Mouse (Mus musculus): Measurements from ENCODE around the gene Cald1. TPM values are rescaled to one million over a fixed set of nuclear protein-coding genes. Genes with fewer than 3 reads are reported as not detected.

Gene Cald1
- polyA plus RNA-seq, 1 experiment: 93.3 TPM

- no peak for TF ChIP-seq POLR2A (IDR thresholded peaks at IDR 0.05; ENCODE audit: borderline replicate concordance, control insufficient read depth, low read depth, low read length)
- no peak for TF ChIP-seq CTCF (IDR thresholded peaks at IDR 0.05; ENCODE audit: control insufficient read depth, insufficient read depth, low read length)
- Histone ChIP-seq H3K27ac (ENCODE audit: control insufficient read depth, insufficient read depth, low read depth, low read length, poor library complexity) (no peak overlapping the region), H3K4me1 (ENCODE audit: control insufficient read depth, insufficient read depth, low read length) (no peaks in the 10 kb centered on the region), H3K4me3 (replicated peaks; ENCODE audit: control insufficient read depth, low read depth, low read length) (no peak overlapping the region)
- 15% methylated on average over 2 of the region's 2 CpGs for WGBS
Measured at GRCm38 (mm10) chr6:34638667-34639066, 40.4 kb downstream of the Cald1 start.

DNA sequence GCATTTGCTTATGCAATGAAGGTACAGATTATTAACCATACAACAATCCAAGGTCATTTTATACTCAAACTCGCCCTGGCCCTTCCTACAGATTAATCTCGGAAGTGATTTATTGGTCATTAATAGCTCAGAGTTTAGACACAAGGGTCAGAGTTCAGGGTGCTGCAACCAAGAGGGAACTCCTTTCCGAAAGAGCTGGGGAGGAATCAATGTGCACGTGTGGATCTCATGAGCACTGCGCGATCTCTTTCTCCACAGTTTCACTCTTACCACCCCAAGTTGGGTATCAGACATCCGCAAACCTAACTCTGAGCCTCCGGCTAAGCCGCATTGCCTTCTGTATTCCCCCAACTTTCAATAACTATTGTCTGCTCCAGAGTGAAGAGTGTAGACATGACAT lies 41.9 kb downstream of the Cald1 start:
- 89% methylated on average over 9 of the region's 9 CpGs for WGBS
- H3K27ac ChIP-seq (ENCODE audit: control insufficient read depth, insufficient read depth, low read depth, low read length, poor library complexity): no peak overlapping the region
- no peaks in the 10 kb centered on the region for H3K4me1 ChIP-seq (ENCODE audit: control insufficient read depth, insufficient read depth, low read length)
- no peak for TF ChIP-seq CTCF (IDR thresholded peaks at IDR 0.05; ENCODE audit: control insufficient read depth, insufficient read depth, low read length)
- TF ChIP-seq POLR2A (IDR thresholded peaks at IDR 0.05; ENCODE audit: borderline replicate concordance, control insufficient read depth, low read depth, low read length): no peak
- H3K4me3 ChIP-seq (replicated peaks; ENCODE audit: control insufficient read depth, low read depth, low read length): no peak overlapping the region

- TF ChIP-seq POLR2A (IDR thresholded peaks at IDR 0.05; ENCODE audit: borderline replicate concordance, control insufficient read depth, low read depth, low read length) (no peak), CTCF (IDR thresholded peaks at IDR 0.05; ENCODE audit: control insufficient read depth, insufficient read depth, low read length) (no peak)
Measured at GRCm38 (mm10) chr6:34641081-34641480, 42.8 kb downstream of the Cald1 start.

DNA sequence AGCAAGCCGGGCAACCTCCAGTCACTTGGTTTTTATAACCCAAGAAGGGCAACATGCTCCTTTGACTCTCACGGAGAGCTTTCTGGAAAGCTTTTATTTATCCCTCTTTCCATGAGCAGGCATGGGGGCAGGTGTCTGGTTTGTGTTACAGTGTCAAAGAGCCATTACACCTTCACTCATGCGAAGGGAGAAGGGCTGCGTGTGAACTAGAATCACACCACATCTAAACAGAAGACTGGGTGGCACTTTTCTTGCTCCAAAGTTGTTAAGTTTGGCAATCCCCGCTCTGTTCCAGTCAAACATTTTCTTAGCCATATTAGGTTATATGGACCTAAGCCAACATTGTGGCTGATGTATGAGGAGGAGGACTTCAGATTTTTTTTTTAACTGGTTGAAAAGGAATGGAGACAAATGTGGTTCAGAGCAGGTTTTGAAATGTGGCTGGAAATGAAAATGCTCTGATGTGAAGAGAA lies 43.8 kb downstream of the Cald1 start:
- no peak for TF ChIP-seq CTCF (IDR thresholded peaks at IDR 0.05; ENCODE audit: control insufficient read depth, insufficient read depth, low read length)
- TF ChIP-seq POLR2A (IDR thresholded peaks at IDR 0.05; ENCODE audit: borderline replicate concordance, control insufficient read depth, low read depth, low read length): no peak
- 90% methylated on average over 5 of the region's 5 CpGs for WGBS
- Histone ChIP-seq H3K27ac (ENCODE audit: control insufficient read depth, insufficient read depth, low read depth, low read length, poor library complexity) (no peak overlapping the region), H3K4me3 (replicated peaks; ENCODE audit: control insufficient read depth, low read depth, low read length) (no peak overlapping the region), H3K4me1 (ENCODE audit: control insufficient read depth, insufficient read depth, low read length) (no peaks in the 10 kb centered on the region)

More at GRCm38 (mm10) chr6:34641081-34641480, 42.8 kb downstream of the Cald1 start:
- no peak overlapping the region for H3K4me3 ChIP-seq (replicated peaks; ENCODE audit: control insufficient read depth, low read depth, low read length)
- no peaks in the 10 kb centered on the region for H3K4me1 ChIP-seq (ENCODE audit: control insufficient read depth, insufficient read depth, low read length)
- H3K27ac ChIP-seq (ENCODE audit: control insufficient read depth, insufficient read depth, low read depth, low read length, poor library complexity): no peak overlapping the region

DNA sequence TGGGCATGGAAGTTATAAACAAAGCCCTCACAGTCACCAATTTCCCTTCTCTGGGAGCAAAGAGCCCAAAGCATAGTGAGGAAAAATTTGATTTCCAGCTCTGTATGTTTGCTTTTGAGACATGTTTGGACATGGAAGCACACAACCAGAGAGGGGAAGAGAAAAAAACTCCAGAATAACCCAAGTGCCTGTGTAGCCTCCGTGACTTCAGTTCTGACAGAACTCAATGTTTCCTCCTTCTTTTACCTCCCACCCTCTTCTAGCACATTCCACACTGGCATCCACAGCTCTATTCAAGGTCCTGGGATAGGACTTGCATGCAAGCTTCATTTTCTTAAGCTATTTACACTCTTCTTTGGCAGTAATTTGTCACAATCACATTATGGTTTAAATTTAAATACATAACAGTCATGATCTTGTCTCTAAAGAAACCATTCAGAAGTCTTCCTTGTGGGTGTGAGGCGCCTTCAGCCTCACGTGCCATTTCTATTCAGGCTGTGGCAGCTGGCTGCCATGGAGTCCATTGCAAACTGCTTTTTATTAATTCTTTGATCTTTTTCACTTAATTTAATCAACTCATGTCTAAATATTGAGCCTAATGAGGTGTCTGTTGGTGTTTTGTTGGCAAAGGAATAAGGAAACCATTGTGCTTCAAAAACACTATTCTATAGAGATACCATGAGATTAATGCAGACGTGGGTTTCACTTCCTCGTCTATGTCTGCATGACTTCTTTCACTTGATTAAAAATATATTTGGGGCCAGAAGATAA lies 49.9 kb downstream of the Cald1 start:
- 60% methylated on average over 5 of the region's 5 CpGs for WGBS
- Histone ChIP-seq H3K27ac (ENCODE audit: control insufficient read depth, insufficient read depth, low read depth, low read length, poor library complexity) (no peak overlapping the region), H3K4me3 (replicated peaks; ENCODE audit: control insufficient read depth, low read depth, low read length) (no peak overlapping the region), H3K4me1 (ENCODE audit: control insufficient read depth, insufficient read depth, low read length) (no peaks in the 10 kb centered on the region)
- TF ChIP-seq CTCF (IDR thresholded peaks at IDR 0.05; ENCODE audit: control insufficient read depth, insufficient read depth, low read length): no peak
- no peak for TF ChIP-seq POLR2A (IDR thresholded peaks at IDR 0.05; ENCODE audit: borderline replicate concordance, control insufficient read depth, low read depth, low read length)

DNA sequence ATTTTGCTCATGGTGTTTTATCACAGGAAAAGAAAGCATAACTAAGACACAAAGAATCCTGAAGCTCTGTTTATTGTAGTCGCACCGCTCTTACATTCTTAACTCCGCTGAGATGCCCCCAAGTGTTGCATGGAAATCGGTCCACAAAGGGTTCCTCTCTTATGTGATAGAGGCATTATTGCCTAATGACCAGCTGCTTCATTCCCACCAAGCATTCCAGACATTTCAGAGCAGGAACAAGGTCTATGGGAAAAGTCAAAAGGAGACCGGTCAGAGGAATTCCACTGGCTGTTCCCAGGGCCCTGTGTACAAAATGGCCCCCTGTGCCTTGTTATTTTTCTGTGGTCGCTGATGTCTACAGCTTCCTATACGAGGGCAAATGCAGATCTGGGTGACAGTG lies 53.0 kb downstream of the Cald1 start:
- no peak for TF ChIP-seq POLR2A (IDR thresholded peaks at IDR 0.05; ENCODE audit: borderline replicate concordance, control insufficient read depth, low read depth, low read length)
- TF ChIP-seq CTCF (IDR thresholded peaks at IDR 0.05; ENCODE audit: control insufficient read depth, insufficient read depth, low read length): no peak
- H3K4me3 ChIP-seq (replicated peaks; ENCODE audit: control insufficient read depth, low read depth, low read length): no peak overlapping the region
- H3K4me1 ChIP-seq (ENCODE audit: control insufficient read depth, insufficient read depth, low read length): no peaks in the 10 kb centered on the region
- H3K27ac ChIP-seq (ENCODE audit: control insufficient read depth, insufficient read depth, low read depth, low read length, poor library complexity): no peak overlapping the region
- 81% methylated on average over 7 of the region's 7 CpGs for WGBS

DNA sequence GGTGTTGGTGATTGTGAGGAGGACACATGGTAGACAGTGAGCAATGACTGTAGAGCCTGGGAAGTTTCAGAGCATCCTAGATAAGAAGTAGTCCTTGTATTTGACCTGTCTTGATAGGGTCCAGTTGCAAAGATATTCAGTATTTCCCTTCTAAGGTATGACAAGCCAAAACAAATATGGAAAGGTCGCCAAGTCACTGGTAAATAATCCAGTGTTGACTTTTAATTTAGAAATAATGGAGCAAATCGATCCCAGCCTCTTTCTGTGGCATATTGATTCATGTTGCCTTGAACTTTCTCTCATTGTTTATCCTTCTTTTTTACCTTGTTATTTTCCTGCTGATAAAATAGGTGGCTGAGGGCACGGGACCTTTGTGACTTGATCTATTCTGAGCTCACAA lies 57.4 kb downstream of the Cald1 start:
- TF ChIP-seq CTCF (IDR thresholded peaks at IDR 0.05; ENCODE audit: control insufficient read depth, insufficient read depth, low read length) (no peak), POLR2A (IDR thresholded peaks at IDR 0.05; ENCODE audit: borderline replicate concordance, control insufficient read depth, low read depth, low read length) (no peak)
- Histone ChIP-seq H3K27ac (ENCODE audit: control insufficient read depth, insufficient read depth, low read depth, low read length, poor library complexity) (no peak overlapping the region), H3K4me3 (replicated peaks; ENCODE audit: control insufficient read depth, low read depth, low read length) (no peak overlapping the region), H3K4me1 (ENCODE audit: control insufficient read depth, insufficient read depth, low read length) (peaks cover under 1% of the 10 kb centered on the region; the same call in 1 of the 2 replicates)
- 72% methylated on average over 3 of the region's 3 CpGs for WGBS

DNA sequence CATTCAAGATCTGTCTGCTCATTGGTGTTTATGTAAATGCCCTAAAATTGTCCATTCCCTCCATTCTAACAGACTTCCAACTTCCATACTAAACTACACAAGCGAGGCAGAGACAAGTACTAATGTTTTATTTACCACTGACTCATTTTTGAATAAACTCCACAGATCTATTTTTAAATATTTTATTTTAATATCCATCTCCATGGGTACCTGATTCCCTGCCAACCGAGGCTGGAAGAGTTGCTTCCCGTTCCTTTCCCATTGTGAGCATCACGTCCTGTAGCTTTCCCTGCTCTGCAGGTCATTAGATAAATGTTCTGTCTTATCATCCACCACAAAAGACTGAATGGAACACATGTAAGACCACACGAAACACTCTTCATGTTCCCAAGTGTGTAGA lies 60.5 kb downstream of the Cald1 start:
- Histone ChIP-seq H3K27ac (ENCODE audit: control insufficient read depth, insufficient read depth, low read depth, low read length, poor library complexity) (no peak overlapping the region), H3K4me3 (replicated peaks; ENCODE audit: control insufficient read depth, low read depth, low read length) (no peak overlapping the region), H3K4me1 (ENCODE audit: control insufficient read depth, insufficient read depth, low read length) (peaks cover 1% of the 10 kb centered on the region; the same call in 1 of the 2 replicates)
- 70% methylated on average over 5 of the region's 5 CpGs for WGBS
- TF ChIP-seq CTCF (IDR thresholded peaks at IDR 0.05; ENCODE audit: control insufficient read depth, insufficient read depth, low read length) (no peak), POLR2A (IDR thresholded peaks at IDR 0.05; ENCODE audit: borderline replicate concordance, control insufficient read depth, low read depth, low read length) (no peak)
